Mouse (Mus musculus) midbrain, embryonic 13.5 days (tissue): ENCODE measurements at regions not wholly inside any gene's neighbourhood (a gene's known extent, or its start where the extent isn't known, plus 50 kb on each side); places are given as distances from the start of the nearest gene placed in this dataset.

Experiments used
- ATAC-seq: fragments of 200-750 bp; cut with Nextera tagmentation; 2 replicates; pipeline ENCODE4 v1.8.0; 2017; ENCODE audit warnings: mild to moderate bottlenecking, moderate TSS enrichment, moderate library complexity
- H3K27ac ChIP-seq: fragments of 300-500 bp; sonication (generic); 2 replicates; pipeline ENCODE4 v1.5.1; 2015; ENCODE audit warnings: inconsistent platforms, mild to moderate bottlenecking, moderate library complexity
- H3K27me3 ChIP-seq: fragments of 300-500 bp; sonication (generic); 2 replicates; pipeline ENCODE4 v1.6.1; 2015; ENCODE audit warnings: mild to moderate bottlenecking, inconsistent platforms
- H3K36me3 ChIP-seq: fragments of 300-500 bp; sonication (generic); 2 replicates; pipeline ENCODE4 v1.6.1; 2015; ENCODE audit warnings: mild to moderate bottlenecking, inconsistent platforms
- H3K4me1 ChIP-seq: fragments of 300-500 bp; sonication (generic); replicated peaks from 2 replicates; pipeline ENCODE4 v1.6.1; 2015; ENCODE audit warnings: inconsistent platforms
- H3K4me2 ChIP-seq: fragments of 300-500 bp; sonication (generic); replicated peaks from 2 replicates; pipeline ENCODE4 v1.6.1; 2015; ENCODE audit warnings: moderate library complexity, mild to moderate bottlenecking, inconsistent platforms
- H3K4me3 ChIP-seq: fragments of 300-500 bp; sonication (generic); replicated peaks from 2 replicates; pipeline ENCODE4 v1.5.1; 2015; ENCODE audit warnings: mild to moderate bottlenecking, inconsistent platforms
- H3K9ac ChIP-seq: fragments of 300-500 bp; sonication (generic); replicated peaks from 2 replicates; pipeline ENCODE4 v1.6.1; 2015; ENCODE audit warnings: mild to moderate bottlenecking, inconsistent platforms
- H3K9me3 ChIP-seq: fragments of 300-500 bp; sonication (generic); 2 replicates; pipeline ENCODE4 v1.6.1; 2016; ENCODE audit warnings: mild to moderate bottlenecking, inconsistent platforms
- WGBS: fragments of 180-500 bp; shearing (Covaris S2); methylation state at CpG from one replicate; pipeline ENCODE4 v1.1.7; 2015; 5-methylcytosine and 5-hydroxymethylcytosine counted together

DNA sequence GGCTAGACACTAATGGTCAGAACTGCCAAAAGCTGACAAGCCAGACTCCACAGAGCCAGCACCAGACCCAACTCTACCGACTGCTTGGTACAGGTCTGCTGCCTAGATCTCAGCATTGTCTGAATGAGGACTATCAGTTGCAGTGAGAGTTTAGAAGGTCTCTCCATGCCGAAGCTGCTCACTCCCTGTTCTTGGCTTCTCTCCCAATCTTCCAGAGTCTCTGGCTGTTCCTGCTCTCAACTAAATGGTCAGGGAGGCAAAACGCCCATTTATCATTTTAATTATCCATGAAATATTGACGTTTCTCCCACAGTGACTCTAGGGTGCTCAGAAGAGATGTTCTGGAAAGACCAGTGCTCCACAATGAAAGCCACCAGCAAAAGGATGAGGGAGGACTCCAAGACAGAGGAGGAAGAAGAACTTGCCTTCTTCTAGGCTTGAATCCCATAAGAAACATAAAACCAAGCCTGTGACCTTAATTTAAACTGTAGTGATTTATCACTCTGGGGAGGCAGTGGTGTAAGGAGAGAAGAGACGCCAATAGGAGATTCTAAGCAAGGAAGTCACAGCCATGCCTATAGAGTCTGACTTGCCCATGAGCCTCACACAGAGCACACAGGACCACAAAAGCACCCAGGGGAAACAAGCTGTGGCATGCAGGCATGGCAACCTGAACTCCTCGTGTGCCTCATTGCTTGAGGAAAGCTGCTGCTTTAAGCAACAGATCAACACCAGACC, 112.2 kb upstream of the Pkdcc start:
- Histone ChIP-seq H3K4me1 (no peaks in the 10 kb centered on the region), H3K27ac (no peak overlapping the region), H3K4me3 (no peak overlapping the region), H3K9me3 (no peaks in the 10 kb centered on the region), H3K4me2 (no peak overlapping the region), H3K36me3 (no peaks in the 10 kb centered on the region), H3K27me3 (peaks cover 8% of the 10 kb centered on the region; the same call in 1 of the 2 replicates), H3K9ac (no peak overlapping the region)
- WGBS, result 88% methylated on average over 6 of the region's 6 CpGs
- no peak for ATAC-seq

DNA sequence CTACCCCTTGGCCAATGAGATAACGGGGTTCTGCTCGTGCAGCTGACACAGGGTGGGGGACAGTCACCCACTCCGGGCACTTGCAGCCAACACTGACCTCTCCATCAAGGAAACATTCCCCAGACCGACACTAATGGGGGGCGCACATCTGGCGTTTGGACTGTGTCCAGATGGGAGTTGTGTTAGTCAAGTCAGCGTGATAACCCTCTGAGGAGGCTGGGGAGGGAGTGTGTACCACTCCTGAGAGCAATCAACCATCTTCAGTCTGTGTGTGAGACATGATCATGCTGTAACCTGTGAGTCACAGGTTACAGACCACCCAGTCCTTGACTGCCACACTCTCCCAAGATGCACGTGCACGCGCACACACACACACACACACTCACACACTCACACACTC, 106.9 kb upstream of the Pkdcc start:
- H3K9me3 ChIP-seq, result no peaks in the 10 kb centered on the region
- H3K4me2 ChIP-seq, result no peak overlapping the region
- H3K27me3 ChIP-seq, result peaks cover 5% of the 10 kb centered on the region
- H3K4me3 ChIP-seq, result no peak overlapping the region
- H3K4me1 ChIP-seq, result peaks cover 5% of the 10 kb centered on the region
- H3K9ac ChIP-seq, result no peak overlapping the region
- no peaks in the 10 kb centered on the region for H3K36me3 ChIP-seq
- no peak for ATAC-seq
- 86% methylated on average over 10 of the region's 10 CpGs for WGBS
- H3K27ac ChIP-seq, result no peak overlapping the region

DNA sequence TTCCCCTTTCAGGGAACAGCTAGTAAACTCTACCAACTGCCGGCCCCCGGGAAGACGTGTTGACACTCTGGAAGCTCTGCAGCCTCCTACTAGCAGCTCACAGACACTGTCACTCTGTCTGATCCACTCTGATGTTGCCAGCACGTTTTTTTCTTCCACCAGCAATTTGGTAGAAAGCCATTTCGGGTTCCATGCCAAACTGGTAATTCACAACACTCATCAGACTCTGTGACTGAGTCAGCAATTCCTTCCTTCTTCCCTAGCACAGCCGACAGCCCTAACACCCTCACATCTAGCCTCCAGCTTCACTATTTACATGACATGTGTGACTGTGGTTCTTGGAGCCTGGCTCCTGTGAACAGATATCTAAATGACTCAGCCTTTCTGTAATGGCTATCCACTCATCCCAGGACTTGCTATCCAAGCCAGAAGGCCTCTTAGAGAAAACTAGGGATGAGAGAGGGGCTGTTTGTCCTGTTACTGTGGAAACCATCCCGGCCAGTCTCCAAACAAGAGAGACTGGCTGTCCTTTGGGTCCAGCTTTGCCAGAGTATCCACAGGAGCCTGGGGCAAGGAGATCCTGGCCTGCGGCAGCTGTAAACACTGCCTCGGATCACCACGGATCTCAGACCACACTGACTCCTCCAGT, 105.2 kb upstream of the Pkdcc start:
- Histone ChIP-seq H3K27ac (no peak overlapping the region), H3K4me1 (peaks cover 11% of the 10 kb centered on the region), H3K27me3 (peaks cover 8% of the 10 kb centered on the region), H3K9ac (no peak overlapping the region), H3K4me2 (no peak overlapping the region), H3K4me3 (no peak overlapping the region), H3K36me3 (no peaks in the 10 kb centered on the region), H3K9me3 (no peaks in the 10 kb centered on the region)
- WGBS, result 70% methylated on average over 10 of the region's 10 CpGs
- ATAC-seq, result no peak

DNA sequence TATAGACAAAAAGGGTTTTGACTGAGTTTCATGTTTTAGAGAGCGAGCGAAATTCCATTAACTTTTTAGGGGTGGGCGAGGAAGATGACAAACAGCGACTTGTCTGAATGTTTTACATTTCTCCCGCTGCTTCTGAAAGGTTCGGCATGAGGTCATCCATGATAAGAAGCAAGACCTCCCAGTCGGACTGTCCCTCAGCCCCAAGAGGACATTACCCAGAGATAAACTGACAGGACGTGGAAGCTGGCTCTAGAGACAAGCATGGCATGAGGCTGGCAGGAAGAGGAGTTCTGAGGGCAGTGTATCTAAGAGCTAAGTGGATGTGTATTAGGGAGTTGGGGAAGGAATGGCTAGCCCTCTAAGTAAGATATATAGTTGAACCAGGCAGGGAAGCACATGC, 104.5 kb upstream of the Pkdcc start:
- Histone ChIP-seq H3K9me3 (no peaks in the 10 kb centered on the region), H3K36me3 (no peaks in the 10 kb centered on the region), H3K9ac (no peak overlapping the region), H3K4me1 (peaks cover 15% of the 10 kb centered on the region), H3K4me3 (no peak overlapping the region), H3K27ac (no peak overlapping the region), H3K27me3 (peaks cover 8% of the 10 kb centered on the region), H3K4me2 (no peak overlapping the region)
- WGBS, result 82% methylated on average over 8 of the region's 8 CpGs
- no peak for ATAC-seq

DNA sequence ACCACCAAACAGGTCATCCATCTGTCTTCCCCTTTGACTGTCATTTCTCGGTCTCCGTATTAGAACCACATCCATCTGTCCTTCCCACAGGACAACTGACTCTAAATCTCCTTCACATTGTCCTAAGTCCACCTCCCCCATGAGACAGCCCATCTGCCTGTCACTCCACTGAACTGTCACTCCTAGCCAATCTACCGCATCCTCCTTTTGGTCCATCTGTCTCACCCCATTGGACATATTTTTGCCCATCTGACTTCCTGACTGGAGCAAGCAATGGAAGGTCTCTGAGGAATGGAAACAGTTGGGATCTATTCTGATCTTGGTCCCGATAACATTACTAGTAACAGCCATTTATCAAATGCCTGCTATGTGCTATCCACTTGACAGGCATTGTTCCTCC, 99.9 kb upstream of the Pkdcc start:
- Histone ChIP-seq H3K4me1 (peaks cover 15% of the 10 kb centered on the region), H3K27ac (no peak overlapping the region), H3K9ac (no peak overlapping the region), H3K27me3 (peaks cover 16% of the 10 kb centered on the region), H3K4me2 (no peak overlapping the region), H3K9me3 (no peaks in the 10 kb centered on the region), H3K36me3 (no peaks in the 10 kb centered on the region), H3K4me3 (no peak overlapping the region)
- WGBS, result 71% methylated on average over 4 of the region's 4 CpGs
- no peak for ATAC-seq

DNA sequence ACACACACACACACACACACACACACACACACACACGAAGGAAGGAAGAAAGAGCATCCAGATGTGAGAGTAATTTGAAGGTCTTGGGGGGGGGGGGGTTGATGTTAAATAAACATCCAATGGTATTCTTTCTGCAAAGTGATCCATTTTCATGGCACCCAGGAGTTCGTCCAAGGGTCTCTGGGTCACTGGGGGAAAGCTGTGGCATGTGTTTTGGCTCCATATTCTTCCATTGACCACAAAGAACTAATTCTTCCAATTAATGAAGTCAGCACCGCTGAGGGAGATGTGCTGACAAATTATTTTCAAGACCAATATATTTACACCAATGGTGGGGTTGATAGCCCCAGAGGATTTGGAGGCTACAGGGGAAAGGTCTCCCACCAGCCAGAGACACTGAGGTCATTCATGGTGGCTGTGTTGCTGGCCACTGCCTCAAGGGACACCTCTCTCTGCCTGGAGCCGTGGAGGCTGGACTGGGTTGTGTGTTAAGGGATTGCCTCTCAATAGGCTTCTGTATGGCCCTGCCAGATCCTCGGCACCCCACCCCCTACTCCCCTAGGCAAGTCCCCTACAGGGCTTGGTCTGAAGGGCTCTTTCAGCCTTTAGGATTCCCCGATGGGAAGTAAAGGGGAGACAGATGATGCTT, 99.1 kb upstream of the Pkdcc start:
- no peaks in the 10 kb centered on the region for H3K36me3 ChIP-seq
- no peak overlapping the region for H3K9ac ChIP-seq
- peaks cover 16% of the 10 kb centered on the region for H3K27me3 ChIP-seq
- H3K9me3 ChIP-seq, result no peaks in the 10 kb centered on the region
- WGBS, result 35% methylated on average over 6 of the region's 6 CpGs
- H3K4me2 ChIP-seq, result no peak overlapping the region
- no peak overlapping the region for H3K4me3 ChIP-seq
- ATAC-seq, result no peak
- peaks cover 15% of the 10 kb centered on the region for H3K4me1 ChIP-seq
- no peak overlapping the region for H3K27ac ChIP-seq

DNA sequence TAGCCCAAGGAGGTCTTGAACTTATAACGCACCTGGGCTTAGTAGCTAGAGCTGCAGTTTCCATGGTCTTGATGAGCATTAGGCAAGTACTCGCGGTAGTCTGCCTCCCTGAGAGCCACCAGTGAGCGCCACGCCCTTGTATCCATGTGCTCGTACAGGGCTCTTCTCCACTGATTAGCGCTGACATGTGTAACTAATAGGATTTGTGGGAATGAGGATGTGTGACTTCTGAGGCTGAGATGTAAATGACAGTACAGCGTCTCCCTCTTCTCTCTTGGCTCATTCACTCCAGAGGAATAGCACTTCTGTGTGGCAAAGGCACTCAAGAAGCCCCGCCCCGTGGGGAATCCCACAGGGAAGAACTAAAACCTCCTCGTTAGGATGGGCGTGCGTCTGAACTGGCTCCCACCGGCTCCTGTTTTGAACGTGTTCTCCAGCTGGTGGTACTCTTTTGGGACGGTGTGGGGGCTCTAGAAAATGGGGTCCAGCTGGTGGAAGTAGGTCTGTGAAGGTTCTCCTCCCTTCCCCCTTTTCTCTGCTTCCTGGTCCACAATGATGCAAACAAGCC, 94.3 kb upstream of the Pkdcc start:
- ATAC-seq, result peak; percentile 73
- Histone ChIP-seq H3K36me3 (no peaks in the 10 kb centered on the region), H3K27me3 (peaks cover 30% of the 10 kb centered on the region), H3K4me1 (peaks cover 21% of the 10 kb centered on the region), H3K4me2 (no peak overlapping the region), H3K9ac (no peak overlapping the region), H3K27ac (no peak overlapping the region), H3K9me3 (no peaks in the 10 kb centered on the region), H3K4me3 (no peak overlapping the region)
- WGBS, result 40% methylated on average over 16 of the region's 16 CpGs

DNA sequence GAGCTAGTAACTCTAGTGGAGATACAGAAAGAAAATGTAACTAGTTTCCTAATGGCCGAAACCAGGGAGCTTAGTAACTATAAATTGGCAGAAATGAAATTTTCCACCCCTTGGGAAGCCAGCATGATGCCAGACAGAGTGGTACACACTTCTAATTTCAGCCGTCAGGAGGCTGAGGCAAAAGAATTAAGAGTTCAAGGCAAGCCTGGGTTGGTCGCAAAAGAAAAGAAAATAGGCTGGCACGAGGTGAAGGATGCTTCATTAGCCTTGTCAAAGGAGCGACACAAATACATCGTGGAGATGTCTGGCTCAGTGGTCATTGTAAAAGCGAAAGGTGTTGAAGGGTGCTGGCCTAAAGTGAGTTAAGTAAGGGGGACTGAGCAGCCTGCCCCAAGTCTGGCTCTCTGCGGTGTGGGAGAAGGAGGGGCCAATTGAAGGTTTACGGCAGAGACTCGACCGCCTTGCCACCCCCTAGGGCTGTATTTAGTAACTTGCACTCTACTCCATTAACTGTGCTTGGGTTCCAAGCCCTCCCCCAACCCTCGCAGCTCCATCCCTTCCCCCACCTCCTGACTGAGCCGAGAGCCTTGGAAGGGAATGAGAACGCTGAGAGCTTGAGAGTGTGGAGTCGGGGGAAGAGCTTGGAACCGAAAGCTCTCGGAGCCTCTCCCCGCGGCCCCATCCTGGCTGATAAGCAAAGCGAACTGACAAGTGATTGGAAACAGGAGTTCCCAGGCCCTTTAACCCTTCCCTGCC, 92.4 kb upstream of the Pkdcc start:
- Histone ChIP-seq H3K9ac (0 out of 2 replicates have a peak overlapping the region, but pooled peaks have one; percentile 29), H3K27ac (peak overlapping the region; percentile 31; the same call in 1 of the 2 replicates), H3K4me3 (peak overlapping the region; percentile 14), H3K4me1 (peaks cover 35% of the 10 kb centered on the region), H3K27me3 (peaks cover 31% of the 10 kb centered on the region), H3K36me3 (no peaks in the 10 kb centered on the region), H3K9me3 (no peaks in the 10 kb centered on the region), H3K4me2 (peak overlapping the region; percentile 49)
- 5% methylated on average over 20 of the region's 20 CpGs for WGBS
- ATAC-seq, result peak; percentile 80

DNA sequence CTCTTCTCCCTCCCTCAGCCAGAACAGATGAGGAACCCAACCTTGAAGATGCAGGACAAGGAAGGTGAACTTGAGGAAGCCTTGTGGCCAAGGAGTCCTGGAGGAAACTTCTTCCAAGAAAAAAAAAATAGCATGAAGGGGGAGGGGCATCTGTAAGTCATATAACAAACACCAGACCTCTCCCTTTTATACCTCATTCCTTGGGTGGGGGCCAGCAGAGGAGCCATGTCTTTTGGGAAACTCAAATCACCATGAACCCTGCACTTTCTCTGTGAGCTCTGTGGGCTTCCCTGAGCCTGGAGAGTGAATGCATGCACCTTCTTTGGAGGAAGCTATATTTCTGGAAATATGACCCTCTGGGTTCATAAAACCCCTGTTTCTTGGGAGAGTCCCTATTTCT, 90.0 kb upstream of the Pkdcc start:
- H3K9me3 ChIP-seq, result no peaks in the 10 kb centered on the region
- H3K27ac ChIP-seq, result no peak overlapping the region
- no peaks in the 10 kb centered on the region for H3K36me3 ChIP-seq
- peaks cover 59% of the 10 kb centered on the region for H3K4me1 ChIP-seq
- peaks cover 24% of the 10 kb centered on the region for H3K27me3 ChIP-seq
- no peak overlapping the region for H3K4me3 ChIP-seq
- ATAC-seq, result no peak
- no peak overlapping the region for H3K9ac ChIP-seq
- no peak overlapping the region for H3K4me2 ChIP-seq

DNA sequence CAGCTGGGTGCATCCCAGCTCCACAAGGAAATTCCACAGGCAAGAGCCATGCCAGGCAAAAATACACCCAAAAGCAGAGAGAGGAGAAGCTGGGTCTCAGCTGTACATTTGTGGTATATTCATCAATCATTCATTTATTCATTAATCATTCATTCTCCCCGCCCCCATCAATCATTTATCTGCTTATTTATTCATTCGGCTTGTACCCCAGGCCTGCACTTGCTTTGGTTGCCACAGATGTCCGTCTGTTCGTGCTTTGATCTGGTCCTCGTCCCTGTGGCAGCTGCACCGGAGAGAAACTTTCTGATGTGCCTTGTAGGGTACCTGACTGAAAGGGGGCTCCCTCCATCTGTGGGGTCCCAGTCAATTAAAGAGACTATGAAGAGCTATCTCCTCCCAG, 87.2 kb upstream of the Pkdcc start:
- WGBS, result 30% methylated on average over 6 of the region's 6 CpGs
- Histone ChIP-seq H3K36me3 (no peaks in the 10 kb centered on the region), H3K9ac (no peak overlapping the region), H3K4me1 (peaks cover 51% of the 10 kb centered on the region), H3K27ac (peak overlapping the region; percentile 67), H3K4me3 (no peak overlapping the region), H3K4me2 (no peak overlapping the region), H3K27me3 (peaks cover 25% of the 10 kb centered on the region), H3K9me3 (no peaks in the 10 kb centered on the region)
- ATAC-seq, result peak; percentile 41

DNA sequence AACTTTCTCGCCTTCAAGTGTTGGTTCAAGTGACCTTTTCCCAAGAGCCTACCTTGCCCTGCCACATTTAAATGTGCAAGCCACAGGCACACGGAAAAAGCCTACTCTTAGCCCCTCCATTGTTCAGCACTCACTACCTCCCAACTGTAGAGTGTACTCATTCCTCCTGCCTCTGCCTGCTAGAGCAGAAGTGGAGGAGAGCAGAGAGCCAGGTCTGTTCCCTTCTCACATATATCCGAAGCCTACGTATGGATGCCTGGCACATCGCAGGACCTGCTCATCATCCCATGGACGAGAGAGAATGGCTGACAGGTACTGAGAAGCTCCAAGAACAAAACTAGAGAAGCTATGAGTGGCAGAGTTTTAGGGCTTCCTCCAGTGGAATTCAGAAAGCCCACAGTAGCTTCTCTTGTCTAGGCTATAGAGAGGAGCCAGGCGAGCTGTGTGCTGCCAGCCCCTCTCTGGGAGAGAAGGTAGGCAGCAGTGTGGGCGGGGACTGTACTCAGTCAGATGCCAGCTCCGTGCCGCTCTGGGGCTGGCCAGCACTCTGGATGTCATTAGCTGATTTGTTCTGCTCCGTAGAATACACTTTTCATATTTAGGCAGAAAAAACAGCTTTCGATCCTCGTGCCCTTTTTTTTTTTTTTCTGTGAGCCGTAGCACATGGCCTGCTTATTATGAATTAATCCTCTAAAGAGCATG, 86.1 kb upstream of the Pkdcc start:
- ATAC-seq, result peak; percentile 84
- H3K27me3 ChIP-seq, result peaks cover 23% of the 10 kb centered on the region
- H3K27ac ChIP-seq, result peak overlapping the region; percentile 67
- WGBS, result 42% methylated on average over 14 of the region's 14 CpGs
- no peaks in the 10 kb centered on the region for H3K36me3 ChIP-seq
- no peak overlapping the region for H3K9ac ChIP-seq
- peaks cover 48% of the 10 kb centered on the region for H3K4me1 ChIP-seq
- no peak overlapping the region for H3K4me3 ChIP-seq
- peak overlapping the region; percentile 16; the same call in 1 of the 2 replicates for H3K4me2 ChIP-seq
- no peaks in the 10 kb centered on the region for H3K9me3 ChIP-seq
